Mouse (Mus musculus): Measurements from ENCODE around the gene Mrln. TPM values are rescaled to one million over a fixed set of nuclear protein-coding genes. Genes with fewer than 3 reads are reported as not detected.

Gene Mrln
- 0.82 and 1.2 TPM in 2 replicates for polyA plus RNA-seq (2012; rRNA removed)

GRCm38 (mm10) chr10:70204505-70205399 is at the start of gene Mrln:
Gene Mrln (plus strand): TSS chr10:70204664.
- peak; percentile 67 for DNase-seq (ENCODE audit: low read depth)
- TF ChIP-seq CTCF (IDR thresholded peaks at IDR 0.05; ENCODE audit: borderline replicate concordance, extremely low read depth, insufficient read depth, insufficient read length): no peak
- no peak for TF ChIP-seq POLR2A (IDR thresholded peaks at IDR 0.05; ENCODE audit: borderline replicate concordance, extremely low read depth, insufficient read depth, insufficient read length, poor library complexity, severe bottlenecking)

DNA sequence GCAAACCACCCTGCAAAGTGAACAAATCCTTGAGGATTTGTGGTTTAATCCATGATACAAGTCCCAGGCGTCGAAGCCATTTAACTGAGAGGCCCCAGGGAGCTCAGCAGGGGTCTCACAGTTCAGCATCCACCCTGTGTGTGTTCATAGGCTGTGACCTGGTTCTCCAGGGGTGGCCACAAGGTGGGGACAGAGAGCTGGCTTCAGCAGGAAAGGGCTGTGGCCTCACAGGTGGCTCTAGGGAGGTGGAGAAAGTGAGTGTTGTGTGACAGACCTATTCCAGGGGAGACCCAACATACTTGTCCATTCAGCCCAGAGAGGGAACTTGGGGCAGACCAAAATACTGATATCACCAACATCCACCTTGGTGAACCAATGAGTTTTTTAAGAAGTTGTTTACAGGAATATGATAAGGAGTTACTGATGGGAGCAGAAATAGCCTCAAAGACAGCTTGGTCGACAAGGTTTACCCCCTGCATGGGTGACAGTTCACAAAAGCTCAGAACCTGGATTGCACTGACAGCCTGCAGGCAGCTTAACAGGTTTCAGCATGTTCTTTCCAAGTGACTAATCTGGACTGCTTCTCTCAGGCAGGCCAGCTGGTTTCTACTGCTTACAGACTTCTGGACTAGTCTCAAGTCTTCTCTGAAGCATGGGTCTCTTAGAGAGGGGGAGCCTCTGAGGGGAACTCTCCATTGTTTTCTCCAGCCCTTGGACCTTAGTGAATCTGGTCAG is 47.9 kb upstream of the Mrln start:
- TF ChIP-seq POLR2A (IDR thresholded peaks at IDR 0.05; ENCODE audit: borderline replicate concordance, extremely low read depth, insufficient read depth, insufficient read length, poor library complexity, severe bottlenecking) (no peak), CTCF (IDR thresholded peaks at IDR 0.05; ENCODE audit: borderline replicate concordance, extremely low read depth, insufficient read depth, insufficient read length) (peak; percentile 46; the same call in 1 of the 2 replicates)

GRCm38 (mm10) chr10:70159651-70160320 is 44.7 kb upstream of the Mrln start:
- TF ChIP-seq POLR2A (IDR thresholded peaks at IDR 0.05; ENCODE audit: borderline replicate concordance, extremely low read depth, insufficient read depth, insufficient read length, poor library complexity, severe bottlenecking): no peak
- TF ChIP-seq CTCF (IDR thresholded peaks at IDR 0.05; ENCODE audit: borderline replicate concordance, extremely low read depth, insufficient read depth, insufficient read length): no peak
- DNase-seq (ENCODE audit: low read depth): no peak

More for the DNA sequence above, 47.9 kb upstream of the Mrln start:
- DNase-seq (ENCODE audit: low read depth): no peak

GRCm38 (mm10) chr10:70160811-70161210 is 43.7 kb upstream of the Mrln start:
- TF ChIP-seq CTCF (IDR thresholded peaks at IDR 0.05; ENCODE audit: borderline replicate concordance, extremely low read depth, insufficient read depth, insufficient read length) (no peak), POLR2A (IDR thresholded peaks at IDR 0.05; ENCODE audit: borderline replicate concordance, extremely low read depth, insufficient read depth, insufficient read length, poor library complexity, severe bottlenecking) (no peak)
- no peak for DNase-seq (ENCODE audit: low read depth)

DNA sequence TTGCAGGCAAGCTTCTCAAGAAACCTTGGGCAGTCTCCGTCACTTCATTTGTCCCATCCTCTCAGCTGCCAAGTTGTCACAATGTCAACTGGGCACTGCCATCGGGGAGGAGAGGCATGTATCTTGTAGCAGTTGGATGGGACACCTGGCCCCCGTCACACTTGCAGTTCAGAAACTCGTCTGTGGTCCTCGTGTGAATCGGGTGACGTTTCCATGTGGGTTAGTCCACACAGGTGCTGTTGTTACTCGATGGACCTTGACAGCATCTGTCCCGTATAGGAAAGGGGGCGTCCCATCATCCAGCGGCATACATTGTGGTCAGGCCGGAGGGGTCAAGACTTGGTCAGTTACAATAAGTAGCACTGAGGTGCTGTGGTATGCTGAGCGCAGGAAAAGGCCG is 43.0 kb upstream of the Mrln start:
- DNase-seq (ENCODE audit: low read depth): no peak
- TF ChIP-seq POLR2A (IDR thresholded peaks at IDR 0.05; ENCODE audit: borderline replicate concordance, extremely low read depth, insufficient read depth, insufficient read length, poor library complexity, severe bottlenecking): no peak
- no peak for TF ChIP-seq CTCF (IDR thresholded peaks at IDR 0.05; ENCODE audit: borderline replicate concordance, extremely low read depth, insufficient read depth, insufficient read length)

DNA sequence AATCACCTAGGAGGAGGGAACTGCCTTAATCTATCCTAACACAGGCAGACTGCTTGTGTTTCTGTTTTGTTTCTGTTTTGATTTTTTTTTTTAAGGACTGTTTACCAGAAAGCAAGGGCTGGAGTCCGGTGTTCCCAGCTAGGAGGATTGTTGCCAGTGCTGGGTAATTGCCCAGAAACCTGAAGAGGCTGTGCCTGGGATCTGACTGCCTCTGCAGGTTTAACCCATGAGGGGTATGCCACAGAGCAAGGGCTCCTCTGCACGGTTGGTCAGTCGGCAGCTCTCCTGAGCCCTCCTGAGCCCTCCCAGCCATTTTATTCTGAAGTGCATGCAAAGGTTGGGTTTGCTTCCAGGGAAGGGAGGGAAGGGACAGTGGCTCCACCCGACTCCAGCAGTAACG is 40.8 kb upstream of the Mrln start:
- DNase-seq (ENCODE audit: low read depth): peak; percentile 38
- TF ChIP-seq CTCF (IDR thresholded peaks at IDR 0.05; ENCODE audit: borderline replicate concordance, extremely low read depth, insufficient read depth, insufficient read length) (no peak), POLR2A (IDR thresholded peaks at IDR 0.05; ENCODE audit: borderline replicate concordance, extremely low read depth, insufficient read depth, insufficient read length, poor library complexity, severe bottlenecking) (no peak)

GRCm38 (mm10) chr10:70165877-70166276 is 38.6 kb upstream of the Mrln start:
- TF ChIP-seq POLR2A (IDR thresholded peaks at IDR 0.05; ENCODE audit: borderline replicate concordance, extremely low read depth, insufficient read depth, insufficient read length, poor library complexity, severe bottlenecking): no peak
- TF ChIP-seq CTCF (IDR thresholded peaks at IDR 0.05; ENCODE audit: borderline replicate concordance, extremely low read depth, insufficient read depth, insufficient read length): peak; percentile 45; the same call in 1 of the 2 replicates
- no peak for DNase-seq (ENCODE audit: low read depth)

DNA sequence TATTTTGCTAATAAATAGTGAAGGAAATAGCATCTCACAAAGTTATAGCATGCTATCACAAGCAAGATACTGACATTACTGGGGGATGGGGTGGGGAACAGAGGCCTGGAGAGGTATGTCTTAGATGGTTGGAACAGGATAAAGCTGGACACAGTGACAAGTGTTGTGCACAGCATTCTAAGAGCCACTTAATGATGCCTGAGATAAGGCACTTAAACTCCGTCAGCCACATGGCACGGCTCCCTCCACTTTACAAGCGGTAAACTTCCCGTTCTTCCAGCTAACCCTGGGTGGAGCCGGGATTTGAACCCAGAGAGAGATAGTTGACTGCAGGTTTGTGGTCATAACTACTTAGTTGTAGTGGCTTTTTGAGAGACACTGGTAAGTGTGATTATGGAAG is 38.0 kb upstream of the Mrln start:
- no peak for TF ChIP-seq POLR2A (IDR thresholded peaks at IDR 0.05; ENCODE audit: borderline replicate concordance, extremely low read depth, insufficient read depth, insufficient read length, poor library complexity, severe bottlenecking)
- no peak for TF ChIP-seq CTCF (IDR thresholded peaks at IDR 0.05; ENCODE audit: borderline replicate concordance, extremely low read depth, insufficient read depth, insufficient read length)
- DNase-seq (ENCODE audit: low read depth): no peak

- TF ChIP-seq CTCF (IDR thresholded peaks at IDR 0.05; ENCODE audit: borderline replicate concordance, extremely low read depth, insufficient read depth, insufficient read length): no peak
- no peak for TF ChIP-seq POLR2A (IDR thresholded peaks at IDR 0.05; ENCODE audit: borderline replicate concordance, extremely low read depth, insufficient read depth, insufficient read length, poor library complexity, severe bottlenecking)
- DNase-seq (ENCODE audit: low read depth): no peak
These were observed 36.8 kb upstream of the Mrln start for GRCm38 (mm10) chr10:70167625-70168024.

- no peak for TF ChIP-seq CTCF (IDR thresholded peaks at IDR 0.05; ENCODE audit: borderline replicate concordance, extremely low read depth, insufficient read depth, insufficient read length)
- no peak for DNase-seq (ENCODE audit: low read depth)
These were observed 36.1 kb upstream of the Mrln start for GRCm38 (mm10) chr10:70168396-70168795.

DNA sequence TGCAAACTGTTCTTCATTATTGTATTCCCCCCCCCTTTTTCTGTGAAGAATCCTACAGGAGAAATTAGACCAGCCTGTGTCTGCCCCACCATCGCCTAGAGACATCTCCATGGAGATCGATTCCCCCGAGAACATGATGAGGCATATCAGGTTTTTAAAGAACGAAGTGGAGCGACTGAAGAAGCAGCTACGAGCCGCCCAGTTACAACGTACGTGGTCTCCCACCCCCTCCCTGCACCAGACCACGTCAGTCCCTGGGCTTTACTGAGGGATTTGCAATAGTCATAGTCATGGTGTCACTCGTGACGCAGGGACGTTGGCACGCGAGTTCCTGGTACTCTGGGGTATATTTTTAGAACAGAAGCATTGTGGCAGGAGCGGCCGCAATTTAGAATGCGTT is 35.4 kb upstream of the Mrln start:
- TF ChIP-seq POLR2A (IDR thresholded peaks at IDR 0.05; ENCODE audit: borderline replicate concordance, extremely low read depth, insufficient read depth, insufficient read length, poor library complexity, severe bottlenecking): no peak
- no peak for TF ChIP-seq CTCF (IDR thresholded peaks at IDR 0.05; ENCODE audit: borderline replicate concordance, extremely low read depth, insufficient read depth, insufficient read length)
- DNase-seq (ENCODE audit: low read depth): peak; percentile 58
